Mouse (Mus musculus): ENCODE results near the gene Mtf1.

The Mtf1 gene

DNA sequence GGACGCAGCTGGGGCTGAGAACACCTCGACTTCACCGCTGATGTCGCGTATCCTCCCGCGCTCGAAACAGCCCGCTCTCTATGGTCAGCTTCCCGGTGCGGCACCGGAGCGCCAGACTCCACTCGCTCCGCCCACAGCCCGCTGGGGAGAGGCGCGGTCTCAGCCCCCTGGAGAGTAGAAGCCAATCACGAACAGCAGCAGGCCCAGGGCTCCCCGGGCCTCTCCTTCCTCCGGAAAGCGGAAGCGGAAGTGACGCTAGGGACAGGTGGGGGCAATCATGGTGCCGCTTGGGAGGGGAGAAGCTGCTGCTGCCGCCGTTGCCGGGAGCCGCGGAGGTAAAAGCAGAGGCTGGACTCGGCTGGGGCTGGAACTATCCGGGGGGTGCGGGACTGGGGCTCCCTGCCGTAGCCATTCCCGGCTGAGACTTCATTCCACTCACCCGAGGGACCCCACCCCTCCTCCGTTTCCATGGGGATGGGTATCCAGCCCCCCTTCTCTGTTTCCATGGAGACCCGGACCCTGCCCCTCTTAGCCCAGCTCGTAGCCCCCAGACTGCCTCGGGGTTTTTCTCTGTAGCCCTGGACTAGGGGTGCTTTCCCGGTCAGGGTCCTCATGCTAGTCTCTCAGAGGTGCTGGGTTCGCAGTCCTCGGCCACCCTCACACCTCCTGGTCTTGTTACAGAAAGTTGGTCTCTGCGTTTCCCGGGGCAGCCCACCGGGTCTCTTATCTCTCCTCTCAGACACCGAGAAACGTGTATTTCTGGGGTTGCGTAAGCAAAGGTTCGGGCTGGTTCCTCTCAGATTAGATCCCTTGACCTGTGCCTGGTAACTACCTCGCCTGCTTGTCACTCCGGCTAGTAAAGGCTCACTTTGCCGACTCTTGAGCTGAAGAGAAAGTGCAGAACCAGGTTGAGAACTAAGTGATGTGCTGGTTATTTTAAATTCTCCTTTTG, 681 bp downstream of the Mtf1 start:
- DNase-seq (ENCODE audit: low read depth, low spot score): peak; percentile 98

DNA sequence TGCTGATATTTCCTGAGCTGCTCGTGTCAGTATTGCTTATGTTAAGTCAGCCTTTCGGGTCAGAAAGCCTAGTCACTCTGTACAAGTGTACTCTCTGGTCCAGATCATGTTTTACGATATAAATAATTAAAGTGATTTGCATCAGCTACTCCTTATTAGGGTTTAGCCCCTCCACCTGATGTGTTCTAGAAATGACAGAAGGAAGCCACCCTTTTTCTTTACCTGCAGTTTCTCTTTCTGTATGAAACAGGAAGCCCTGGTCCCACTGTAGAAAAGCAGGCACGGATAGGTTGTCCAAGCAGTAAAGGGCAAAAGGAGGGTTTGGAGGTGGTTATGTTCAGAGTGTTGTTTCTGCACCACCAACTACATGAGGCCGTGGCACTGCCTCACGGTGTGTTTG, 1.5 kb downstream of the Mtf1 start:
- DNase-seq (ENCODE audit: low read depth, low spot score): peak; percentile 14

DNA sequence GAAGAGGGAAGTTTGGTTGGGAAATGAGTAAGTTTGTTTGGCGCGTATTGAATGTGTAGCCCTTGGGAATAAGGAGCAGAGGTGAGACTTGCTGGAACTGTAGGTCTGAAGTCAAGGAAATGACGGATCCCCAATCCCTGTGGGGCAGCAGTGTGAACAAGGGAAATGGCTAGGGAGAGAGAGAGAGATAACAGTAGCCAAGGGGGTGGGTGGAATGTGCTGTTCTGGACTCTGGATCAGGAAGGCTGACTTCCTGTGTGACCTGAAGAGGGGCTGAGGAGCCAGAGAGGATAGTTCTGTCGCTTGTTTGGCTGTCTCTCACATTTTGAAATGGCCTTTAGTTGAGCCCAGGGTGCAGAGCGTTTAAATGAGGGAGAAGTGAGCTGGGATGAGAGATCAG, 6.6 kb downstream of the Mtf1 start:
- DNase-seq (ENCODE audit: low read depth, low spot score): no peak

DNA sequence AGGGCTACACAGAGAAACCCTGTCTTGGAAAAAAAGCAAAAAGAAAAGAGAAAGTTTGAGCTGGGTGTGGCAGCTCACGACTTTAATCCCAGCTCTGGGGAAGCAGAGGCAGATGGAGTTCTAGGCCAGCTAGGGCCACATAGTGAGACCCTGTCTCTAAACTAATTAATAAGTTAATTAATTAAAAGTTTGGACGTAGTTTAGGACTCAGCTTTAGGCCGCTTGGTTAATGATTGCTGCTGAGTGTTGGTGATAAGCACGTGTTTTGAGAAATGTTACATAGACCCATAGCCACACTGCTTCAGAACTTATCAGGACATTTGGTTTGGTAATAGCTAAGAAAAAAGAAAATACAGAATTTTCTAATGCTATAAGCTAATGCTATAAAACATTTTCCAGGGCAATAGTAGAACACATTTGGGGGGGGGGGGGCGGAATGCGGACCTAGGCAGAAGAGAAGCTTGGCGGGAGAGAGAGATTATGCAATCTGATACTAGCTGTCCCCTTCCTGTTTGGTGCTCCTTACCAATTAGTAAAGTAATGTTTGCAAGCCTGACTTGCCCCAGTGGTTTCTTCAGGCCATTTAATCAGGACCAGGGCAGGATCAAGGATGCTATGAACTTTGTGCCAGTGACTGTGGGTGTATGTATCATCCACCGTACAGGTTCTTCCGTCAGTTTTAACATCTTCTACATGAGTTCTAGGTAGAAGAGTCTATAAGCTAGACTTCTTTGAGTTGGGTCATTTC, 7.4 kb downstream of the Mtf1 start:
- DNase-seq (ENCODE audit: low read depth, low spot score): no peak

DNA sequence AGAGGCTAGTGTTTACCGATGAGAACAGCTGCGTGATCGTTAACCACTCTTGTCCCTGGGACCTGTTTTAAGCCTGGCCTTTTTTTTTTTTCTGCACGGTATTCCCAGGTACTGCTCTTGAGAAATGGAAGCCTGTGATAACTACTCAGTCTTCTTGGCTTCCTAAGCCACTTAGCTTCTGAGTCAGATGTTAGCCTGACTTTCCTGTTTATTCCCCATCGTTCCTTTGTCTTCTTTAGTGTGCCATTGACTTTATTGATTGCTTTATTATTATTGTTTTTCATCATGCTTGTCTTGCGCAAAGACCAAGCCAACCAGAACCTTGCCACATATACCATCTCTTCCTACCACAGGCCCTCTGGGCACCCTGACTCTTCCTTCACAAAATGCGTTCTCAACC, 8.2 kb downstream of the Mtf1 start:
- DNase-seq (ENCODE audit: low read depth, low spot score): no peak

DNA sequence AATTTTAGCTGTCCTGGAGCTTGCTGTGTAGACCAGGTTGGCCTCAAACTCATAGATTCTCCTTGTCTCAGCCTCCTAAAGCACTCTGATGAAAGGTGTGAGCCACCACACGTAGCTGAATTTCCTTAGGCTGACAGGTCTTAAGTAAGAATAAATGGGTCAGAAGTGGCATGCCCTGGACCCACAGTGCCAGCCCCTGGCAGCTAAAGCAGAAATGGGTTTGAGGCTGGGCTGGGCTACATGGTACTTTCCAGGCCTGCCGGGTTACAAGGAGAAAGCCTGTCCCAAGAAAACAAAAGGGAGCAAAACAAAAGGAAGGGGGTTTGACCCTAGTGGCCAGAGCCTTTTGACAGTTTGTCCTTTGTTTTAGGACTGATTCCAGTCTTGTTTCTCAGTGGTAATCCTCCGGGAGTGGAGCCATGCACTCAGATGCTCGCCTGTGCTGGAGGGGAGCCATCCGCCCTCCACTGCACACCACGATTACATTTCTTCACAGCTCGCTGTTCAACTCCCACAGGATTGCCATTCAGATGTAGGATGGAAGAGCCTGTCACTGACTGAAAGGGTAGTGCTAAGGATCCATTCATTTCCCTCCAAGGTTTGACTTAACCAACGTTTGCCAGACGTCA, 9.6 kb downstream of the Mtf1 start:
- no peak for DNase-seq (ENCODE audit: low read depth, low spot score)

DNA sequence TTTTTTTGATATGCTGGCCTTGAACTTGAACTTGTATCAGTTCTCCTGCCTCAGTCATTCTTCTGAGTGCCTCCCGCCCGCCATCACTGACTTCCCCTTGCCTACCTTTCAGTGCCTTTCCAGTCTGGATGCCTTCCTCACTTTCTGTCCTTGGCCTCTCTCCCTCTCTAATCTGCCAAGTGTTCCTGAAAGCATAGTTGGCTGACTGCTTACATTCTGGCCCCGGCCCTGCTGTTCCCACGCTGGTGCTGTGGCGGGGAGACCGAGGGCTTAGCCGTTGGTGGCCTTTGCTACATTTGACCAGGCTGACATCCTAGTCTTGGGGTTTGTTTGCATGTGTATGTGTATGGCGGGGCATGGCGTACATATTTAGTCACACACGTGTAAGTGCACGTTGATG, 14.0 kb downstream of the Mtf1 start:
- no peak for DNase-seq (ENCODE audit: low read depth, low spot score)

DNA sequence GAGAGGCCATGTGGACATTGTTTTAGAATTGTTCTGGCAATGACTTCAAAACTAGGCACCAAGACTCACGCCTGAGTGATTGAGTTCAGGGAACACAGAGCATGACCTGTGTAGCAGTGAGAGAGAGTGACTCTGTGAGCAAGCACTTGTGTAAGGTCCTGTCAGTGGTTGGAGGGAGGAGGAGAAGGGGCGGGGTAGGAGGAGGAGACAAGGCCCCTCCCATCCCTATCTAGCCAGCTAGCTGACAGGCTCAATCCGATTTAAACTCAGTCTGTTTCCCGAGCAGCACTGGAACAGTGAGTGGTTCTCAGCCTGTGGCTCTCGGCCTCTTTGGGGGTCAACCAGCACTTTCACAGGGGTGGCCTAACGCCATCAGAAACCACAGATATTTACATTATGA, 15.9 kb downstream of the Mtf1 start:
- DNase-seq (ENCODE audit: low read depth, low spot score): no peak

DNA sequence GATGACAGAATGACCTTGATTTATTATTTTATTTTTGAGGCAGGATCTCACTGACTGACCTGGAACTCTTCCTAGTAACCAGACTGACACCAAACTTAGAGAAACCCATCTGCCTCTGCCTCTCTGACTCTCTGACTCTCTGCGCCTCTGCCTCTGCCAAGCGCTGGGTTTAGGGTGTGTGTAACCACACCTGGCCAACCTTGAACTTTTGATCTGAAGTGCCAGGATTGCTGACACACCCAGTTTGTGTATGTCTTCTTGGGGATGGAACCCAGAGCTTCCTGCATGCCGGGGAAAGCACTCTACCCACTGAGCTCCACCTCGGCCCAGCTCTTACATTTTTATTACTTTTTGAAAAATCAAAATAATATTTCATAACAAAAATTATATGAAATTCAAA, 16.9 kb downstream of the Mtf1 start:
- no peak for DNase-seq (ENCODE audit: low read depth, low spot score)

DNA sequence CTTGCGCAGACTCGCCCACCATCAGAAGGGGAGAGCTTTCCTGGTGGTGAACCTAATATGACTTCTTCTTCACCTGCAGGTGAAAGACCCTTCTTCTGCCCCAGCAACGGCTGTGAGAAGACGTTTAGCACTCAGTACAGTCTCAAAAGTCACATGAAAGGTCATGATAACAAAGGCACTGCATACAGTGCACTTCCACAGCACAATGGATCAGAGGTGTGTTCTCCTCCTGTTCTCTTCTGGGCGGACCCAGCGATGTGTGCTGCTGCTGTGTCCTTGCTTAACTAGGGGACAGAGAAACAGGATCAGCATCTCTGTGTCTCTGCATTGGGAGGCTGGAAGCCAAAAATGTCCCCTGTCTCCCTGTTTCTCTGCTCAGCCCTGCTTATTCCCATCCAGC, 23.1 kb downstream of the Mtf1 start:
- DNase-seq (ENCODE audit: low read depth, low spot score): no peak

DNA sequence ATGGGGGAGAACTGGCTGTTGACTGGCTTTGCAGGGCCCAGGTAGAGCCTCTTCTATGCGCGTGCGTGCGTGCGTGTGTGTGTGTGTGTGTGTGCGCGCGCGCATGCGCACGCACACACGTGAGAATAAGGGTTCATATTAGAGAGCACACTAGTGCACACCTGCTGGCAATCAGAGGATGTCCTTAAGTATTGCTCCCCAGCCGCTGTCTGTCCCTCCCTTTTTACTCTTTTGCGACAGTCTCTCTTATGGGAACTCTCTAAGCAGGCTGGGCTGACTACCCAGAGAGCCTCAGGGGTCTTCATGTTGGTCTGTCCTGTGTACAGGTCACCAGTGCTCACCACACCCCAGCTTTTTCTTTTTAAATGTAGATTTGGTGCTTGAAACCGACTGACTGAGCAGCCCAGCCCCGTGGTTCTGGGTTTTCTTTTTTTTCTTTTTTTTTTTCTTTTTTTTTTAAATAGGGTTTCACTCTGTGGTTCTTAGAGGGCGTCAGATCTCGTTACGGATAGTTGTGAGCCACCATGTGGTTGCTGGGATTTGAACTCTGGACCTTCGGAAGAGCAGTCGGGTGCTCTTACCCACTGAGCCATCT, 23.6 kb downstream of the Mtf1 start:
- DNase-seq (ENCODE audit: low read depth, low spot score): no peak

DNA sequence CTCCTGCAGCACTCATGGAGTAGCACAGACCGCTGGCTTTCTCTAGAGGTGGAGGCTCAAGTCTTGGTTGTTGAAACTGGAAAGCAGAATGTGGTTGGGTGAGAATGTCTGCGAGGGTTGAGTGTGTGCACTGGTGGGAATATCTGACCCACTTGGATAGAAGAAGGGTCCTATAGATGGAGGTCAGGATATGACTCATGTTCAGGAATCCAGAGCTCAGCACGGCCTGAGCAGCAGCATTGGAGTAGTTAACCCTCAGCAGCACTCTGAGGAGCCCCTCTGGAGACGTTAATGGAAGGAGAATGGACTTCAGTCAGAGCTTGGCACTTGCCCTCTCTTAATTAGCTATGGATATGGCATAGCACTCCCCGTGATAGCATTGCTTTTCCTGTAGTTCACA, 27.8 kb downstream of the Mtf1 start:
- DNase-seq (ENCODE audit: low read depth, low spot score): no peak

DNA sequence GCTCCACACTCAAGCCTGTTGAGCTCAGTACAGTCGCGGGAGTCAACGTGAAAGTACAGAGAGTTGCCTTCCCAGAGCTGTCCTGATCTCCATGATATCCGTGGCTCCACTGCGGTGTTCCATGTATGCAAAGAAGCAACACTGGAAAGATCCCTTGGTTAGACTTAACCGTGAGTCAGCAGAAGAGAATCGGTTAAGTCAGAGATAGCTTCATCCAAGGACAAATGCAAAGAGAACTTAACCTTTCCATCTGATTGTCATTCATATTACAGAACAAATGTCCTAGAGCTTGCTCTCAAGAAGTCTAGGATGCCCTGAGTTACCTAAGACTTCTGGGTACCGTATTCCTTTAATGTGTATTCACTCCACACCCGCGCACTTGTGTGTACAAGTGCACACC, 30.9 kb downstream of the Mtf1 start:
- DNase-seq (ENCODE audit: low read depth, low spot score): no peak

DNA sequence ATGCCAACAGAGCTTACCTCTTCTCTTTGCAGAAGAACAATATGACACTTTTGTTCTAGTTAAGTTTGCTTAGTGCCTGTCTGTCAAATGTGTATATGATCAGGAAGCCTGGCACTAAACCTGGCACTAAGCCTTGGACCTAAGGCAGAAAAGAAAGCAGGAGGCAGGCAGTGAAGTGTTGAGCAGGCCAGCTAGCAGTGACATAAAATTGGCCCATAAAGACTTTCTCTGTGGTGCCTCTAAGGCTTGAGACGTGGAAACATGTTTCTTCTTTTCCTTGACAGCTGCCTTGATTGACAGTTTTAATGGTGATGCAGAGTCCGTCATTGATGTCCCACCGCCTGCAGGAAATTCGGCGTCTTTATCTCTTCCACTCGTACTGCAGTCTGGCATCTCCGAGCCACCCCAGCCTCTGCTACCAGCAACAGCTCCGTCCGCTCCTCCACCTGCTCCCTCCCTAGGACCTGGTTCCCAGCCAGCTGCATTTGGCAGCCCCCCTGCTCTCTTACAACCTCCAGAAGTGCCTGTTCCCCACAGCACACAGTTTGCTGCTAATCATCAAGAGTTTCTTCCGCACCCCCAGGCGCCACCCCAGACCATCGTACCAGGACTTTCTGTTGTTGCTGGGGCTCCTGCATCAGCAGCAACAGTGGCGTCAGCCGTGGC, 36.3 kb downstream of the Mtf1 start:
- no peak for DNase-seq (ENCODE audit: low read depth, low spot score)

DNA sequence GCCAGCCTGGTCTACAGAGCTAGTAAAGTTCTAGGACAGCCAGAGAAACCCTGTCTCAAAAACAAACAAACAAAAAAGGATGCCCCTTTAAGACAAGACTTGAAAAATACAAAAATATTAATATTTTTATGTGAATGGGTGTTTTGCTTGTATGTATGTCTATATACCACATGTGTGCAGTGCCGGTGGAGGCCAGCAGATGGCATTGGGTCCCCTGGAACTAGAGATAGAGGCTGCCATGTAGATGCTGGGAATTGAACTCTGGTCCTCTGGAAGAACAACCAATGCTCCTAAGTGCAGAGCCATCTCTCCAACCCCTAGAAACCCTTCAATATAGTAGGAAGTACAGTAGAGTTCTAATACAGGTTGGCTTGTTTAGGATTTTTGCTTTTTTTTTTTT, 39.1 kb downstream of the Mtf1 start:
- DNase-seq (ENCODE audit: low read depth, low spot score): peak; percentile 21

DNA sequence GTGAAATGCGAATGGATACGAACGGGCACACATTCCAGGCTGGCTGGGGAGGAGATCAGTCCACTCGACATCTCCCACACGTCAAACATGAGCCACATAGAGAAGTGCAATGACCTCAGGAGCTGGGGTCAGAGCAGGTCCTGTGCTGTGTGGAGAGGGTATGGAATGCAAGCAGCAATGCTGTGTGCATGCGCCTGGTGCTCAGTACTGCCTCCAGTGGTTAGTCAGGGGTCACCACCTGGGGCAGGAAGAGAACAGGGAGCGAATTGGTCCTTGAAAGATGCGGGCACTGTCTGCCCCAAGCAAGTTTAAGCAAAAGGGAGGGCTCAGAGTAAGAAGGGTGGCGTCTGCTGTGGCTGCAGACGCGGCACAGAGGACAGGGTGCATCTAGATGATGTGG, 41.6 kb downstream of the Mtf1 start:
- peak; percentile 50 for DNase-seq (ENCODE audit: low read depth, low spot score)

DNA sequence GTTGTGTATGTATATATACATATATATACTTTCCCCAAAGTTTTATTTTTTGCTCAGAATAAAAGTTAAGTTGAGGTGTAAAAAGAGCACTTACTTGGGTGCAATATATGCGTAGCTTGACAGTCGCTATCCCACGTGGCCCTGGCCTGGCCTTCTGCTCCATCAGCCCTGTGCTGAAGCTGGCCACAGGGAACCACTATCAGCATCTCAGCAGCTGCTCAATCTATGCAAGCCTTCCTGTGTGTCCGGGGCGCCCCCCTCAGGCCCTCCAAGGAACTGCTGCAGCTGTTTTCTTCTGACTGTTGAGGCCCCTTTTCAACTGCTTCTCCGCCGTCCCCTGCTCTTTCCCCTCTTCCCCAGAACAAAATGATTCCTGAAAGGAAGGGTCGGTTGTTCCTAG, 45.7 kb downstream of the Mtf1 start:
- peak; percentile 74 for DNase-seq (ENCODE audit: low read depth, low spot score)

DNA sequence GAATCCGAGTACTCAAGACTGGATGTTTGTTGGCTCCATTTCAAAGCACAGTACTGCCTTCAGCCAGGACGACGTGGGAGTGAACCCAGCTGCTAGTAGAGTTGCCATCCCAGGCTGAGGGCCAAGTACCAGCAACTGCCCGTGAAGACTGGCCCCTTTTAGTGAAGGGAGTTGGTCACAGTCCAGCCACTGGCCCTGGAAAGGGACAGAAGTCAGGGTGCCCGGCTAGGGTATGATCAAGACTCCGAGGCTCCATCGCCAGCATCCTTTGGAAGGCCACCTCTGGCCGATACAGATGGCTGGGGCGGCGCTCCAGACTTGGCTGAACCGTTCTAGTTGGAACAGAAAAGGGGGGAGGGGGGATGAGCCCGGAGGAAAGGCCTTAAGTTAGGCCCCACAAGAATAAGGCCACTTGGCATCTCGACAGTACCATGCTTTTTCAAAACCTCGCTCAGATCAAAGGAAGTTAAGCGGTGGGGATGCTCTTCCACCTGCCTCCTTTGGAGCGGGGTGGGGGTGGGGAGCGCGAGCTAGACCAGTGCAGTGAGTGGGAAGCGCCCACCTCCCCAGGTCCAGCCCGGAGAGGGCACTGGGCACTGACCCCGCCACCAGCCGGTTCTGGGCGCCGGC, 47.8 kb downstream of the Mtf1 start:
- DNase-seq (ENCODE audit: low read depth, low spot score): no peak

DNA sequence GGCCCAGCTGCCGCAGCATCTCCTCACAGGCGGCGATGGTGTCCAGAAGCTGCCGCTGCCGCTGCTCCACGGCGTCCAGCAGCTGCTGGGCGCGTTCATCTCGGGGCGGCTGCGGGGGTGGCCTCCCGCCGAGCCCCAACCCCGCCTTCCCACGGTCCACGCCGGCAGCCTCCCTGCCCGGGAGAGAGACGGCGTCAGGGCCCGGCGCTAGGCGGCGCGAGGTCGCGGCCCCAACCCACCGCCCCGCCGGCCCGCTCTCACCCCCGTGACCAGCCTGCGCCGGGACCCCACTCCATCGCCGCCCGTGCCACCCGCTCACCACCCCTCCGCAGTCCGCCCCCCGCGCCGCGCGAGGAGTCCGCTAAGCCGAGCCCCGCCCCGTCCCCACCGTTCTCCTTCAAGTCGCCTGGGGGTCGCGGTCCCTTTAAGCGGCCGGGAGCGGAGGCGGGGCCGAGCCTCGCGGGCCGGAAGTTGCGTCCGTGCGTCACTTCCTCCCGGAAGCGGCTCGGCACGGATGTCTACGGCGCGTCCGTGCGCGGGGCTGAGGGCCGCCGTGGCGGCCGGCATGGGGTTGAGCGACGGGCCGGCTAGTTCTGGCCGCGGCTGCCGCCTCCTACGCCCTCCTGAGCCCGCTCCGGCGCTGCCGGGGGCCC, 48.5 kb downstream of the Mtf1 start, which contains the start of gene Yrdc:
Gene Yrdc, plus strand, starts transcription at position 419 of the 653 bp plus-strand sequence.
- DNase-seq (ENCODE audit: low read depth, low spot score): peak; percentile 94

DNA sequence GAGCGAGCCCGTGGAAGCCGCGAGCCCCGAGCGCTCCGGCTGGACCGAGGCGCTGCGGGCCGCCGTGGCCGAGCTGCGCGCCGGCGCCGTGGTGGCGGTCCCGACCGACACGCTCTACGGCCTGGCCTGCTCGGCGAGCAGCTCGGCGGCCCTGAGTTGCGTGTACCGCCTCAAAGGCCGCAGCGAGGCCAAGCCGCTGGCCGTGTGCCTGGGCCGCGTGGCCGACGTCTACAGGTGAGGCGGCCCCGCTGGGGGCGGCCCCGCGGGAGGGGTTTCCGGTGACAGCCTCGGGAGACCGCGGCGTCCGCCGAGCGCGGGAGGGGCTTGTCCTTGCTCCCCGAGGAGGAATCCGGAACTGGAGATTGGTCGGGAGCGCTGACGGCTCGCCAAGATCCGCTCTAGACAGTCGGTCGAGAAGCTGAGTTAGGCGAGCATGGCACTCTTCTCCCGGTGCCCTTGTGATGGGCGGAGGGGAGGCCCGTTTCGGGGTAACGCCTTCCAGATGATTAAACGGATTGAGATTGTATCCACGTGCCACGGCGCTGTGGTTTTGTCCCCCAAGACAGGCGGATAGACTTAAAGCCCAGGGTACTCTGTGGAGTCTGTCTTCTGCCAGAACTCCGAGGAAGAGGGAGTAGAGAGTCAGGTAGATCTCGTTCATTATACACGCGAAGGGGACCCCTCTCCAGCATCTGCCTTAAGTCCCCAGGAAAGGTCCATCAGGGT, 49.2 kb downstream of the Mtf1 start, which contains the start of gene 1110065P20Rik:
Gene 1110065P20Rik, minus strand, starts transcription at position 264 of the 726 bp plus-strand sequence.
- peak; percentile 87 for DNase-seq (ENCODE audit: low read depth, low spot score)
